Mouse (Mus musculus): ENCODE results near the gene Olfr1118. TPM values are rescaled to one million over a fixed set of nuclear protein-coding genes. Genes with fewer than 3 reads are reported as not detected.

Gene Olfr1118
- not detected in 2 replicates for total RNA-seq (2023)

DNA sequence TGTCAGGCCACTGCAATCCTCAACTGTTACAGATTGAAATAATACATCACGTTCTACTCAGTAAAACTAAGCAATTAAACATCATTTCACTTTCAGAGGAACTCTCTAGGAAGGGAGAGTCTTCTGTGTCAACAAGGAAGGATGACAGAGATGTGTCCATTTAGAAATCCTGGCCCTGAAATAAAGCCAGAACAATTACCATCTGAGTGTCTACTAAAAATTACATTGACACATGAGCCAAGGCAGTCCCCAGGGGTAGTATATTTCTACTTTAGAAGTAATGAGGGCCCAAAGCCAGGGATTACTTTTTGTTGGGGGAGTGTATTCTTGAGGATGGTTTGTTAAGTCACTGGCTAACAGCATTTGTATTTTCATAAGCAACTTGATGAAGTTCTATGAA lies at the start of gene Olfr1118:
Olfr1118 (plus strand) TSS at position 301 of the 400 bp plus-strand sequence.

DNA sequence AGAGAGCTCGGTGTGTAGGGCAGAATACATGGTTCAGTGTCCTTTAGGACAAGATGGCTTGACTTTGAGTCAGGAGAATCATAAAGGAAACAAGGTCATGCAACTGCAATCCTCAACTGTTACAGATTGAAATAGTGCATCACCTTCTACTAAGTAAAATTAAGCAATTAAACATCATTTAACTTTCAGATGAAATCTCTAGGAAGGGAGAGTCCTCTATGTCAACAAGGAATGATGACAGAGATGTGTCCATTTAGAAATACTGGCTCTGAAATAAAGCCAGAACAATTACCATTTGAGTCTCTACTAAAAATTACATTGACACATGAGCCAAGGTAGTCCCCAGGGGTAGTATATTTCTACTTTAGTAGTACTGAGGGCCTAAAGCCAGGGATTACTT lies 40.1 kb upstream of the Olfr1118 start, which contains the start of gene Olfr1116:
Olfr1116 (plus strand) TSS at position 301 of the 400 bp plus-strand sequence.

DNA sequence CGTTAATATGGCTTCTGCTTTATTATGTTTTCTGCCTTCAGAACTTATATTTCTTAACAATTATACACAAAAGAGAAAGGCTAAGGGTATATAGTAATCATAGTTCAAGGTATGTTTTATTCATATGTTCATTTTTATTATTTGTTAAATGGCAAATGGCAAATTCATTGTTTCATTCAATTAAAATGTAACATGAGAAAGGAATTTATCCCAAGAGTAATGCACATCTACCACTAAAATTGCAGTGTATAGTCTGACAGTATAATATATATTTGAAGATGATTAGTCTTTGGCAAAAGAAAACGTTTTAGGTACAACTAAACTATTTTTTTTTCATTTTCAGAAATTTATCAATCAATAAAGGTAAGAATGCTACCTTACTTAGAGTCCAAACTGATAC lies 47.1 kb downstream of the Olfr1118 start, which contains the start of gene Olfr1120:
Olfr1120 (plus strand) TSS at position 301 of the 400 bp plus-strand sequence.

Other genes starting within 250 kb of the Olfr1118 start
- not detected in 2 replicates for gene Olfr1107, start 231.8 kb upstream of the Olfr1118 start, total RNA-seq (2023)
- gene Olfr1109, start 211.6 kb upstream of the Olfr1118 start, total RNA-seq (2023) = not detected in 2 replicates
- gene Olfr259, start 193.0 kb upstream of the Olfr1118 start, total RNA-seq (2023) = not detected in 2 replicates
- gene Olfr1110, start 167.3 kb upstream of the Olfr1118 start, total RNA-seq (2023) = not detected in 2 replicates
- not detected in 2 replicates for gene Olfr1111, start 155.0 kb upstream of the Olfr1118 start, total RNA-seq (2023)
- gene Olfr1112, start 119.8 kb upstream of the Olfr1118 start, total RNA-seq (2023) = not detected in 2 replicates
- not detected in 2 replicates for gene Olfr1113, start 98.6 kb upstream of the Olfr1118 start, total RNA-seq (2023)
- not detected in 2 replicates for gene Olfr1115, start 59.6 kb upstream of the Olfr1118 start, total RNA-seq (2023)
- not detected in 2 replicates for gene Olfr1116, start 40.0 kb upstream of the Olfr1118 start, total RNA-seq (2023)
- not detected in 2 replicates for gene Olfr1120, start 47.2 kb downstream of the Olfr1118 start, total RNA-seq (2023)
- gene Olfr1121, start 62.3 kb downstream of the Olfr1118 start, total RNA-seq (2023) = not detected in 2 replicates
- 0.07 TPM in 1 of 2 replicates, not detected in the other for gene Olfr1122, start 78.3 kb downstream of the Olfr1118 start, total RNA-seq (2023)
- gene Olfr1123, start 109.1 kb downstream of the Olfr1118 start, total RNA-seq (2023) = not detected in 2 replicates
- not detected in 2 replicates for gene Olfr1124, start 122.7 kb downstream of the Olfr1118 start, total RNA-seq (2023)
- gene Olfr1126, start 146.4 kb downstream of the Olfr1118 start, total RNA-seq (2023) = not detected in 2 replicates
- not detected in 2 replicates for gene Pramel7, start 189.5 kb downstream of the Olfr1118 start, total RNA-seq (2023)
- gene Pramel6, start 199.0 kb downstream of the Olfr1118 start, total RNA-seq (2023) = not detected in 2 replicates
- gene Olfr153, start 224.2 kb downstream of the Olfr1118 start, total RNA-seq (2023) = not detected in 2 replicates
- gene Olfr1128, start 238.0 kb downstream of the Olfr1118 start, total RNA-seq (2023) = not detected in 2 replicates